Mouse (Mus musculus): ENCODE data around the gene H6pd. TPM values are rescaled to one million over a fixed set of nuclear protein-coding genes. Genes with fewer than 3 reads are reported as not detected.

Gene H6pd
- polyA plus RNA-seq, 1 experiment from 2014 or later, result 2.8 TPM

DNA sequence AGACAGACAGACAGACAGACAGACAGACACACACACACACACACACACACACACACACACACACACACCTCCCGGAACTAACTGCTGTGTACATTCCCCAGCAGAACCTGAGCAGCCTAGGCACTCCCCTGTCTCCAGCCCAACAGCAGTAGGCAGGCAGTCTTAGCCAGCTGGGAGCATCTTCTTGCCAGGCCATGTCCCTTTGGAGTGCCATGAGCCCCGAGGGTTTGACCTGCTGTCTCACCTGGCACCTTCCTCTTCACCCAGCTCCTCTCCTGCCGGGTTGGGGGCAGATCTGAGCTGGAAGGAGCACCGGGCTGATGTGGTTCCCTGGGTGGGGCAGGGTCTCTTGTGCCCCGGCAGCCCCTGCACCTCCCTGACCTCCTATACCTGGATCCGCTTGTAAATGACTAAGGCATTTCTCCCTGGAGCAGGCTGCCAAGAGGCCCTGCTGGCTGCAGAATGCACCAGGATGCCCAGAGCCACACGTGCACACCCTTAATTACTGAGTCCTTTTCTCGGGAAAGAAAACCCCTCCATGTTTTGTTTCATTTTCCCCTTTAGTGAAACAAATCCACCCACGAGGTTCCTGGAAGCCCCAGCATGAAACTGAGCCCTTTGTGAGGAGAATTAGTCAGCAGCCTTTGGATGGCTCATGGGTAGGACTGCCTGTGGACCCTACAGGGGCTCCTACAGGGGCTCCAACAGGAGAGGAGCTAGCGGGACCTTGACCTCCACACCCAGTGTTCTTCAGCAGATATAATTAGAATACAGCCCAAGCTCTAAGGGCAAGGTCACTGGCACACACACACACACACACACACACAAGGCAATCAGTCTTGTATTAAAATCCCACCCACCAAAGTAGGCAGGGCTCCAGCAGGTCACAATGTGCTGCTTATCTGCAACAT, 65.7 kb downstream of the H6pd start:
- Histone ChIP-seq H3K9ac (ENCODE audit: low read depth, low read length) (no peak overlapping the region), H3K27ac (ENCODE audit: low read depth, low read length) (no peak overlapping the region), H3K27me3 (ENCODE audit: control insufficient read depth, insufficient read depth, low read length) (no peaks in the 10 kb centered on the region), H3K4me1 (replicated peaks; ENCODE audit: control insufficient read depth, insufficient read depth, low read length) (peaks cover 21% of the 10 kb centered on the region), H3K36me3 (ENCODE audit: control insufficient read depth, insufficient read depth, low read length) (no peaks in the 10 kb centered on the region), H3K4me3 (ENCODE audit: low read depth, low read length) (no peak overlapping the region), H3K9me3 (ENCODE audit: control insufficient read depth, low read length) (no peaks in the 10 kb centered on the region), H3K4me2 (replicated peaks; ENCODE audit: low read depth, low read length) (no peak overlapping the region)
- DNase-seq (ENCODE audit: low spot score), result no peak
- ATAC-seq (ENCODE audit: low FRiP score), result no peak
- 52% methylated on average over 10 of the region's 10 CpGs for WGBS

DNA sequence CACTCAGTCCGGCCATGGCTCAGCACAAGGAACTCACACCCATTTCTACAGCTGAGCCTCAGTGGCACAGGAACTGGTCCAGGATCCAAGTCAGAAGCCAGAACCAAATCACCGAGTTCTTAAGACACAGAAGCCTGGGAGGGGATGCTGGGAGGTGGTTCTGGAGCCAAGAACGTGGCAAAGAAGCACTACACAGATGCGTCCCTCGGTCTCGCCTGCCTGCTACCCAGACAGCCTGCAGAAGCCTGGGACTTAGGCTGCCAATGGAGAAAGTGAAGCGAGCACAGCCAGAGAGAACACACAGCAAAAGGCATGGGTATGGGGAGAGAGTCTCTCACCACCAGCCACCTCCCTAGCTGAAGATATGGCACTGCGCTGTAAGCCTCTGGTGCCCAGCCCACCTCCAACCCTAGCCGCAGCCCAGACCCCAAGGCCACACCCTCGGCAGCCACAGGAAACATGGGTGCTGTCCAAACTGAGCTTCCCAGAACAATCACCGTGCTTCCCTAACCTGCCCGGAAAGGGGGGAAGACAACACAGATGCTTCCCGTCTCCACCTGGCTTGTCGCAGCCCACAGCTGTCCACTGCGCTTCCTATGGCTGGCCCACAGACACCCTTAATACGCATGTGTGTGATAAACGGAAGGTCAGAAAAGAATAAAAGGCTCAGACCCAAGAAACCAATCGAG, 67.6 kb downstream of the H6pd start:
- no peak overlapping the region for H3K4me3 ChIP-seq (ENCODE audit: low read depth, low read length)
- WGBS, result 85% methylated on average over 18 of the region's 18 CpGs
- H3K9ac ChIP-seq (ENCODE audit: low read depth, low read length), result no peak overlapping the region
- no peak overlapping the region for H3K4me2 ChIP-seq (replicated peaks; ENCODE audit: low read depth, low read length)
- peaks cover 21% of the 10 kb centered on the region for H3K4me1 ChIP-seq (replicated peaks; ENCODE audit: control insufficient read depth, insufficient read depth, low read length)
- H3K27ac ChIP-seq (ENCODE audit: low read depth, low read length), result no peak overlapping the region
- no peaks in the 10 kb centered on the region for H3K27me3 ChIP-seq (ENCODE audit: control insufficient read depth, insufficient read depth, low read length)
- H3K9me3 ChIP-seq (ENCODE audit: control insufficient read depth, low read length), result no peaks in the 10 kb centered on the region
- no peaks in the 10 kb centered on the region for H3K36me3 ChIP-seq (ENCODE audit: control insufficient read depth, insufficient read depth, low read length)
- DNase-seq (ENCODE audit: low spot score), result no peak
- no peak for ATAC-seq (ENCODE audit: low FRiP score)

DNA sequence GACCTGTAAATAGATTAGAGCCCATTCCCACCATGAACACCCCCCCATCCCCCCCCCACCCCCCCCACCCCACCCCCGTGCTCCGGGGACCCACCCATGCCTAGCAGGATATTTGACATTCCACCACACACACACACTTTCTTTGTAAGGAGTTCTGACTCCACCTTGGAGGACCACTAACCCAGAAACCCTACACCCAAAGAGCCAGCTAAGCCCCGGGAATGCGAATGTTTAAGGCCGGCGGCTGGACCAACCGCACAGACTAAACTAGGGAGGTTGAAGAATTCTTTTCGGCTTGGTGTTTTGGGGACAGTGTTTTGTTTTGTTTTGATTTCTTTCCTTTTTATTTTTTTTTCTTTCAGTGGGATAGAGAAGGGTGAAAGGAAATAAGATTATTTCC, 70.1 kb downstream of the H6pd start:
- Histone ChIP-seq H3K36me3 (ENCODE audit: control insufficient read depth, insufficient read depth, low read length) (no peaks in the 10 kb centered on the region), H3K27me3 (ENCODE audit: control insufficient read depth, insufficient read depth, low read length) (no peaks in the 10 kb centered on the region), H3K4me3 (ENCODE audit: low read depth, low read length) (no peak overlapping the region), H3K9me3 (ENCODE audit: control insufficient read depth, low read length) (no peaks in the 10 kb centered on the region), H3K4me2 (replicated peaks; ENCODE audit: low read depth, low read length) (no peak overlapping the region), H3K9ac (ENCODE audit: low read depth, low read length) (no peak overlapping the region), H3K27ac (ENCODE audit: low read depth, low read length) (no peak overlapping the region), H3K4me1 (replicated peaks; ENCODE audit: control insufficient read depth, insufficient read depth, low read length) (peaks cover 4% of the 10 kb centered on the region; the same call in 1 of the 2 replicates)
- DNase-seq (ENCODE audit: low spot score) (no peak), ATAC-seq (ENCODE audit: low FRiP score) (no peak)
- WGBS, result 55% methylated on average over 8 of the region's 8 CpGs

DNA sequence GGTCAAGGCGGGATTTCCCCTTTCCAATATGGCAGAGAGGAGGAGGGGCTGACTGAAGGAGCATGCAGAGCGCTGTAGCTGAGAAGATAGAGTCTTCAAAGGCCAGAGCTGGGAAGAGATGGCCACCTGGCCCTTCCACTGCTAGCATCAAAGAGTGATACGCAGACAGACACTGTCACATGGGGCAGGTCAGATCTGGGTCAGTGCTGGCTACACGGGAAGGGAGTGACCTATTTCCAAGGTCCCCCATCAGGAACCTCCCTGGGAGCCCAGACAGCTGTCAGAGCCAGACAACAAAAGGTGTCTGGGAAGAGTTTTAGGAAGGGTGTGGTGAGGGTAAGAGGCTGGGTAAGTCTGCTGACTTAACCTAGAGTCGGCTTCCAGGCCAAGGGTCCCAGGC, 71.9 kb downstream of the H6pd start:
- Histone ChIP-seq H3K36me3 (ENCODE audit: control insufficient read depth, insufficient read depth, low read length) (no peaks in the 10 kb centered on the region), H3K4me2 (replicated peaks; ENCODE audit: low read depth, low read length) (no peak overlapping the region), H3K27ac (ENCODE audit: low read depth, low read length) (no peak overlapping the region), H3K9me3 (ENCODE audit: control insufficient read depth, low read length) (no peaks in the 10 kb centered on the region), H3K27me3 (ENCODE audit: control insufficient read depth, insufficient read depth, low read length) (no peaks in the 10 kb centered on the region), H3K9ac (ENCODE audit: low read depth, low read length) (no peak overlapping the region), H3K4me1 (replicated peaks; ENCODE audit: control insufficient read depth, insufficient read depth, low read length) (0 out of 2 replicates have a peak, but pooled peaks cover under 1% of the 10 kb centered on the region), H3K4me3 (ENCODE audit: low read depth, low read length) (no peak overlapping the region)
- ATAC-seq (ENCODE audit: low FRiP score), result no peak
- DNase-seq (ENCODE audit: low spot score), result peak; percentile 30
- 39% methylated on average over 5 of the region's 5 CpGs for WGBS

DNA sequence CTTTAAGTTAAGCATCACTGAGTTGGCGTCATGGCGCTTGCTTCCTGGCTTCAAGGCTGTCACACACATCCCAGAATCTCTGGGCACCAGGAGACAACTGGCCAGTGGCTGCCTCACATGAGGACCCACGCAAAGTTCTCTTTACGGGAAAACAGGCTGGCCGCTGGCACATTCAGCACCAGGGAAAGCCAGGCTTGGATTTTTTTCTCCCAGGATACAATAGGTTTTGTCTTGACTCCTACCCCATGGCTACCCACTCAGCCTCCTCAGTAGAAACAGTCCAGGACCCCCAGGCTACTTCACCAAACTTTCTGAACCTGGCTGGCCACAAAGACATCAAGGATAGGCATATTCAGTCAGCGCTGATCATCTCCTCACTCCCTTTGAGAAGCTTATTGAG, 73.4 kb downstream of the H6pd start:
- Histone ChIP-seq H3K4me3 (ENCODE audit: low read depth, low read length) (no peak overlapping the region), H3K36me3 (ENCODE audit: control insufficient read depth, insufficient read depth, low read length) (no peaks in the 10 kb centered on the region), H3K4me1 (replicated peaks; ENCODE audit: control insufficient read depth, insufficient read depth, low read length) (0 out of 2 replicates have a peak, but pooled peaks cover 2% of the 10 kb centered on the region), H3K27me3 (ENCODE audit: control insufficient read depth, insufficient read depth, low read length) (no peaks in the 10 kb centered on the region), H3K9ac (ENCODE audit: low read depth, low read length) (no peak overlapping the region), H3K9me3 (ENCODE audit: control insufficient read depth, low read length) (no peaks in the 10 kb centered on the region), H3K4me2 (replicated peaks; ENCODE audit: low read depth, low read length) (no peak overlapping the region), H3K27ac (ENCODE audit: low read depth, low read length) (no peak overlapping the region)
- WGBS, result 89% methylated on average over 6 of the region's 6 CpGs
- ATAC-seq (ENCODE audit: low FRiP score) (no peak), DNase-seq (ENCODE audit: low spot score) (no peak)

DNA sequence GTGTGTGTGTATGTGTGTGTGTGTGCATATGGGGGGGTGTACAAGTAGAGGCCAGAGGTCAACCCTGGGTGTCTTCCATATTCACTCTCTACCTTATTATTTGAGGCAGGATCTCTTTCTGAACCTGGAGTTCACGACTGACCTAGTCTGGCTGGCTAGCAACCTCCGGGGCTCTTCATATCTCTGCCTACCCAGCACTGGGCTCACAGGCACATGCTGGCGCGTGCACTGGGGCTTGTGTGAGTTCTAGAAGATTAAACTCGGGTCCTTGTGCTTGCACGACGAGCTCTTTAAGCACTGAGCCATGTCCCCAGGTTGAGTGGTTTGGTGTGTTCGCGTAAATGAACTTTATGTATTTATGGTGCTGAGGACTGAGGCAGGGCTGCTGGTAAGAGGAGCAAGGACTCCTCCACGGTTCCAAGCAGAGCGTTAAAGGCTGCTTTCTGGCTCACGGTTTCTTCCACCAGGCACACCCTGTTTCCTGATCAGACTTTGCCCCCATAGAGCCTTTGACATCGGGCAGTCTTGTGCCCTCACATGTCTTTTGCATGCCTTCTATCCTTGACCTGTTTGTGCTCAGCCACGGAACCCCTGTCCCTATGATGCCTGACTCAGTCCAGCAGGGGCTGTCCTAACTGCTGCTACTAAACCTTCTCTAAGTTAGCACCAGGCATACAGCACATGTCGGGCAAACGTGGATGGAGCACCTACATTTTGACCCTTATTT, 75.1 kb downstream of the H6pd start:
- Histone ChIP-seq H3K36me3 (ENCODE audit: control insufficient read depth, insufficient read depth, low read length) (no peaks in the 10 kb centered on the region), H3K9ac (ENCODE audit: low read depth, low read length) (no peak overlapping the region), H3K4me3 (ENCODE audit: low read depth, low read length) (no peak overlapping the region), H3K9me3 (ENCODE audit: control insufficient read depth, low read length) (no peaks in the 10 kb centered on the region), H3K4me1 (replicated peaks; ENCODE audit: control insufficient read depth, insufficient read depth, low read length) (0 out of 2 replicates have a peak, but pooled peaks cover 2% of the 10 kb centered on the region), H3K27ac (ENCODE audit: low read depth, low read length) (no peak overlapping the region), H3K4me2 (replicated peaks; ENCODE audit: low read depth, low read length) (no peak overlapping the region), H3K27me3 (ENCODE audit: control insufficient read depth, insufficient read depth, low read length) (no peaks in the 10 kb centered on the region)
- DNase-seq (ENCODE audit: low spot score) (no peak), ATAC-seq (ENCODE audit: low FRiP score) (no peak)
- WGBS, result 90% methylated on average over 16 of the region's 16 CpGs

DNA sequence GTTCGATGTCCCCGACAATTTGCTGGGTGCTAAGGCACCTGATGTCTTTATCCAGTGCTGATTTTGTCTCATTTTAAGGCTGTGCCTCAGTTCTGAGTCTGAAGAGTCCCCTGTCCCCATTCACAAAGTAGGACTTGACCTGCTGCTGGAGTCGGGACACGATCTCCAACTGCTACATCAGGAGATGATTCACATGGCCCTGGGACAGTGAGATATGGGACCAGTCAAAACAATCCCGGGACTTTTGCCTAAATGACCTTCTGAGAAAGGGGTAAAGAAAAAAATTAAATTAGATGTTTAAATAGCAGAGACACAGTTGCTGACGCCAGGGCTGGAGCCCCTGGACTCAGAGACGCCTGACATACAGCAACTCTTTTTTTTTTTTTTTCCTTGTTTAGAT, 75.8 kb downstream of the H6pd start:
- Histone ChIP-seq H3K9ac (ENCODE audit: low read depth, low read length) (no peak overlapping the region), H3K4me1 (replicated peaks; ENCODE audit: control insufficient read depth, insufficient read depth, low read length) (0 out of 2 replicates have a peak, but pooled peaks cover 2% of the 10 kb centered on the region), H3K36me3 (ENCODE audit: control insufficient read depth, insufficient read depth, low read length) (no peaks in the 10 kb centered on the region), H3K27me3 (ENCODE audit: control insufficient read depth, insufficient read depth, low read length) (no peaks in the 10 kb centered on the region), H3K9me3 (ENCODE audit: control insufficient read depth, low read length) (no peaks in the 10 kb centered on the region), H3K4me2 (replicated peaks; ENCODE audit: low read depth, low read length) (no peak overlapping the region), H3K27ac (ENCODE audit: low read depth, low read length) (no peak overlapping the region), H3K4me3 (ENCODE audit: low read depth, low read length) (no peak overlapping the region)
- DNase-seq (ENCODE audit: low spot score) (no peak), ATAC-seq (ENCODE audit: low FRiP score) (no peak)
- WGBS, result 94% methylated on average over 7 of the region's 7 CpGs

DNA sequence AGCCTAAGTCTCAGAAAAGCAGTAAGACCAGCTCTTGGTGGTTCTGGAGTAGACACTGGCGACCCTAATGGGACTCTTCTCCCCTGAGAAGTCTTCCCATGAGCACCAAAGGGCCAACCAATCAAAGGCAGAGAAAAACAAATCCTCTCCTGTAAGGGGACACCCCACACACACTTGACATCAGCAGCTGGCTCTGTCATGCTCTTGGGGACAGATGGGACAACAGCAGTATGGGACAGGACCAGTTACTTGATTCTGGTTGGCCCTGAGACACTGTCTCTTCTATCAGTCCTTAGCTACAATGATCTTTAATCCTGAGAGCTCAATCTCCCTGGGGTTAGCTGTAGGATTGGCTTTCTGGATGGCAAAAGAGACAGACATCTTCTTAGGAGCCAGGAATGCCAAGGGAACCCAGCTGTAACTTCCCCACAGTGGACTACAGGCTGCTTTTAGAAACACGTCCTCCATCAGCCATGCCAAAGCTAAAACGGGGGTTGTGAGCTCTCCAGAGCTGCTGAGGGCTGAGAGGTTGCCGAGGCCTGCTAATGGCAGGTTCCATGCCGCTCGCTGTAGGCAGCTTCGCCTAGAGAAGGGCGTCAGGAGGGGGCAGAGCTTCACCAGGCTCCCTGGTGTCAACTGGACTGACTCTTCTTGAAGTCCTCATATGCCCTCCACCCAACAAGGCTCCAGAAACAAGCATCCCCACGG, 76.6 kb downstream of the H6pd start:
- H3K27ac ChIP-seq (ENCODE audit: low read depth, low read length), result no peak overlapping the region
- no peaks in the 10 kb centered on the region for H3K36me3 ChIP-seq (ENCODE audit: control insufficient read depth, insufficient read depth, low read length)
- no peak for DNase-seq (ENCODE audit: low spot score)
- H3K4me2 ChIP-seq (replicated peaks; ENCODE audit: low read depth, low read length), result no peak overlapping the region
- ATAC-seq (ENCODE audit: low FRiP score), result no peak
- H3K9me3 ChIP-seq (ENCODE audit: control insufficient read depth, low read length), result no peaks in the 10 kb centered on the region
- no peak overlapping the region for H3K4me3 ChIP-seq (ENCODE audit: low read depth, low read length)
- H3K4me1 ChIP-seq (replicated peaks; ENCODE audit: control insufficient read depth, insufficient read depth, low read length), result 0 out of 2 replicates have a peak, but pooled peaks cover 2% of the 10 kb centered on the region
- 89% methylated on average over 9 of the region's 9 CpGs for WGBS
- H3K27me3 ChIP-seq (ENCODE audit: control insufficient read depth, insufficient read depth, low read length), result no peaks in the 10 kb centered on the region
- no peak overlapping the region for H3K9ac ChIP-seq (ENCODE audit: low read depth, low read length)
